Mouse (Mus musculus) CH12.LX (cell line): ENCODE measurements at regions not wholly inside any gene's neighbourhood (a gene's known extent, or its start where the extent isn't known, plus 50 kb on each side); places are given as distances from the start of the nearest gene placed in this dataset.

Experiments used
- DNase-seq: peaks from one replicate; pipeline ENCODE4 v3.0.0-alpha.2; 2013; ENCODE audit errors: extremely low read depth
- H3K27ac ChIP-seq: 2 replicates; pipeline ENCODE4 v1.5.1; 2012; ENCODE audit warnings: low read depth, mild to moderate bottlenecking, control low read depth, moderate library complexity; ENCODE audit not compliant: insufficient read depth
- H3K27me3 ChIP-seq: replicated peaks from 2 replicates; pipeline ENCODE3; 2012; ENCODE audit warnings: inconsistent platforms
- H3K36me3 ChIP-seq, 2 experiments: replicated peaks in 1 of 2; 2 replicates each; pipeline versions ENCODE3 to v1.6.1; 2012; ENCODE audit warnings: inconsistent platforms in 1 of 2, low read length in 1 of 2, mild to moderate bottlenecking in 1 of 2, mixed read lengths in 1 of 2, moderate library complexity in 1 of 2; ENCODE audit not compliant: control insufficient read depth in 1 of 2, insufficient read depth in 1 of 2
- H3K4me1 ChIP-seq, 2 experiments: 2 replicates each; pipeline ENCODE4 v1.6.1; 2012; ENCODE audit warnings: inconsistent platforms in 1 of 2, moderate library complexity in 1 of 2; ENCODE audit not compliant: insufficient read depth in 2 of 2, control insufficient read depth in 1 of 2
- H3K4me2 ChIP-seq: 2 replicates; pipeline ENCODE4 v1.6.1; 2012; ENCODE audit warnings: low read depth, mild to moderate bottlenecking, control low read depth; ENCODE audit not compliant: poor library complexity, insufficient read depth, severe bottlenecking
- H3K4me3 ChIP-seq, 3 experiments: fragments of 150-350 bp in 1 of 3; sonication (generic) in 1 of 3; replicated peaks in 1 of 3; 2 replicates each; pipeline versions ENCODE3 to v1.5.1; 2011 to 2012; ENCODE audit warnings: low read depth in 2 of 3, low read length in 2 of 3, mild to moderate bottlenecking in 2 of 3, moderate library complexity in 2 of 3, control low read depth in 1 of 3, improper control_type of control experiment in 1 of 3, inconsistent platforms in 1 of 3, mixed read lengths in 1 of 3; ENCODE audit not compliant: poor library complexity in 1 of 3
- H3K79me2 ChIP-seq: replicated peaks from 2 replicates; pipeline ENCODE4 v1.6.1; 2012; ENCODE audit warnings: mild to moderate bottlenecking, moderate library complexity; ENCODE audit not compliant: control insufficient read depth, poor library complexity, insufficient read depth, severe bottlenecking; ENCODE audit errors: extremely low read depth
- H3K9ac ChIP-seq: 2 replicates; pipeline ENCODE4 v1.6.1; 2012; ENCODE audit warnings: low read depth, mild to moderate bottlenecking, control low read depth, moderate library complexity; ENCODE audit not compliant: insufficient read depth
- H3K9me3 ChIP-seq: replicated peaks from 2 replicates; pipeline ENCODE3; 2012; ENCODE audit warnings: low read length, inconsistent platforms, mixed read lengths
- CHD2 ChIP-seq: IDR thresholded peaks from 2 replicates; pipeline ENCODE4 v1.6.1; 2011; ENCODE audit warnings: low read length, improper control_type of control experiment
- CTCF ChIP-seq, 2 experiments: IDR thresholded peaks in 1 of 2; conservative IDR thresholded peaks in 1 of 2; 2 replicates each; pipeline ENCODE4 v1.5.1; 2011 to 2012; ENCODE audit warnings: low read depth in 2 of 2, low read length in 2 of 2, improper control_type of control experiment in 1 of 2, inconsistent platforms in 1 of 2, mild to moderate bottlenecking in 1 of 2, moderate library complexity in 1 of 2
- ELF1 ChIP-seq: IDR thresholded peaks from 2 replicates; pipeline ENCODE4 v1.6.1; 2014; ENCODE audit warnings: low read depth, mild to moderate bottlenecking, inconsistent platforms, low read length, improper control_type of control experiment
- EP300 ChIP-seq: IDR thresholded peaks from 2 replicates; pipeline ENCODE4 v1.6.1; 2011; ENCODE audit warnings: low read length, improper control_type of control experiment
- ETS1 ChIP-seq: conservative IDR thresholded peaks from 2 replicates; pipeline ENCODE4 v1.6.1; 2012; ENCODE audit warnings: low read depth, mild to moderate bottlenecking, inconsistent platforms, low read length, improper control_type of control experiment, moderate library complexity
- GABPA ChIP-seq: IDR thresholded peaks from 2 replicates; pipeline ENCODE4 v1.6.1; 2012; ENCODE audit warnings: low read depth, low read length, improper control_type of control experiment, inconsistent platforms; ENCODE audit not compliant: insufficient replicate concordance
- HCFC1 ChIP-seq: IDR thresholded peaks from 2 replicates; pipeline ENCODE4 v1.6.1; 2012; ENCODE audit warnings: low read depth, mild to moderate bottlenecking, inconsistent platforms, low read length, improper control_type of control experiment
- IRF4 ChIP-seq: IDR thresholded peaks from 2 replicates; pipeline ENCODE4 v1.6.1; 2014; ENCODE audit warnings: low read depth, mild to moderate bottlenecking, inconsistent platforms, low read length, improper control_type of control experiment
- JUN ChIP-seq: IDR thresholded peaks from 2 replicates; pipeline ENCODE4 v1.6.1; 2011; ENCODE audit warnings: low read depth, mild to moderate bottlenecking, low read length, improper control_type of control experiment, moderate library complexity; ENCODE audit not compliant: insufficient read depth
- JUND ChIP-seq: conservative IDR thresholded peaks from 2 replicates; pipeline ENCODE4 v1.6.1; 2011; ENCODE audit warnings: low read depth, low read length, improper control_type of control experiment
- KAT2A ChIP-seq: IDR thresholded peaks from 2 replicates; pipeline ENCODE4 v1.6.1; 2012; ENCODE audit warnings: low read length, improper control_type of control experiment, inconsistent platforms; ENCODE audit not compliant: insufficient replicate concordance
- MAX ChIP-seq: IDR thresholded peaks from 2 replicates; pipeline ENCODE4 v1.6.1; 2011; ENCODE audit warnings: low read length, improper control_type of control experiment
- MAZ ChIP-seq: IDR thresholded peaks from 2 replicates; pipeline ENCODE4 v1.6.1; 2012; ENCODE audit warnings: low read depth, mild to moderate bottlenecking, inconsistent platforms, low read length, improper control_type of control experiment, moderate library complexity
- MEF2A ChIP-seq: IDR thresholded peaks from 2 replicates; pipeline ENCODE4 v1.6.1; 2014; ENCODE audit warnings: low read depth, mild to moderate bottlenecking, inconsistent platforms, low read length, improper control_type of control experiment, borderline replicate concordance
- NRF1 ChIP-seq: IDR thresholded peaks from 2 replicates; pipeline ENCODE4 v1.6.1; 2014; ENCODE audit warnings: low read depth, mild to moderate bottlenecking, inconsistent platforms, low read length, improper control_type of control experiment, moderate library complexity
- PAX5 ChIP-seq: IDR thresholded peaks from 2 replicates; pipeline ENCODE4 v1.6.1; 2012; ENCODE audit warnings: low read length, inconsistent platforms, mixed read lengths
- POLR2A ChIP-seq: IDR thresholded peaks from 2 replicates; pipeline ENCODE4 v1.6.1; 2011; ENCODE audit warnings: low read depth, mild to moderate bottlenecking, improper control_type of control experiment, low read length
- RAD21 ChIP-seq: IDR thresholded peaks from 2 replicates; pipeline ENCODE4 v1.6.1; 2011; ENCODE audit warnings: low read depth, mild to moderate bottlenecking, low read length, improper control_type of control experiment, moderate library complexity
- TCF12 ChIP-seq: IDR thresholded peaks from 2 replicates; pipeline ENCODE4 v1.6.1; 2014; ENCODE audit warnings: low read depth, mild to moderate bottlenecking, inconsistent platforms, low read length, improper control_type of control experiment
- USF1 ChIP-seq: IDR thresholded peaks from 2 replicates; pipeline ENCODE4 v1.6.1; 2014; ENCODE audit warnings: low read depth, mild to moderate bottlenecking, inconsistent platforms, low read length, improper control_type of control experiment
- USF2 ChIP-seq: conservative IDR thresholded peaks from 2 replicates; pipeline ENCODE4 v1.6.1; 2011; ENCODE audit warnings: low read depth, low read length, improper control_type of control experiment
- ZKSCAN1 ChIP-seq: IDR thresholded peaks from 2 replicates; pipeline ENCODE4 v1.6.1; 2012; ENCODE audit warnings: low read depth, inconsistent platforms, low read length, improper control_type of control experiment, borderline replicate concordance
- ZMIZ1 ChIP-seq: IDR thresholded peaks from 2 replicates; pipeline ENCODE4 v1.6.1; 2012; ENCODE audit warnings: low read depth, mild to moderate bottlenecking, inconsistent platforms, low read length, improper control_type of control experiment
- ZNF384 ChIP-seq: IDR thresholded peaks from 2 replicates; pipeline ENCODE4 v1.6.1; 2012; ENCODE audit warnings: low read depth, low read length, improper control_type of control experiment, inconsistent platforms
- dilution Hi-C: fragments of 300-500 bp; cut with MboI; formaldehyde crosslinking; loops from 2 replicates; pipeline ENCODE4 v1.14.3; 2020; ENCODE audit warnings: low sequenced_read_pairs; ENCODE audit not compliant: extremely low pct_unique_long_range_greater_than_20kb, extremely low pct_ligation_motif_present
- in situ Hi-C: fragments of 300-500 bp; cut with MboI; formaldehyde crosslinking; loops from 3 replicates; pipeline ENCODE4 v1.14.3; 2019; ENCODE audit warnings: low sequenced_read_pairs, low pct_ligation_motif_present, low pct_unique_long_range_greater_than_20kb, mixed read lengths

- dilution Hi-C loops = no loop called here
- no peaks in the 10 kb centered on the region for H3K79me2 ChIP-seq
Observed at GRCm38 (mm10) chr8:48901668-48902406, 58.1 kb upstream of the Tenm3 start.

GRCm38 (mm10) chr8:48896687-48897086 lies 52.9 kb upstream of the Tenm3 start:
- dilution Hi-C loops = no loop called here

More at GRCm38 (mm10) chr8:48901668-48902406, 58.1 kb upstream of the Tenm3 start:
- Histone ChIP-seq H3K36me3 (no peaks in the 10 kb centered on the region), H3K4me1 (no peaks in the 10 kb centered on the region), H3K4me2 (no peak overlapping the region), H3K9me3 (peaks cover 57% of the 10 kb centered on the region), H3K27ac (no peak overlapping the region), H3K4me3 (no peak overlapping the region), H3K9ac (no peak overlapping the region), H3K27me3 (no peaks in the 10 kb centered on the region)
- no peak for DNase-seq
- no peak for TF ChIP-seq MAZ
- no peak for TF ChIP-seq RAD21
- no peak for TF ChIP-seq EP300
- TF ChIP-seq CHD2 = no peak
- TF ChIP-seq JUND = no peak
- no peak for TF ChIP-seq GABPA
- no peak for TF ChIP-seq MEF2A
- TF ChIP-seq POLR2A = no peak
- TF ChIP-seq IRF4 = no peak
- no peak for TF ChIP-seq ETS1
- no peak for TF ChIP-seq HCFC1
- TF ChIP-seq TCF12 = no peak
- TF ChIP-seq ELF1 = no peak
- no peak for TF ChIP-seq PAX5
- no peak for TF ChIP-seq USF1
- no peak for TF ChIP-seq NRF1
- in situ Hi-C loops = no loop called here

More at GRCm38 (mm10) chr8:48896687-48897086, 52.9 kb upstream of the Tenm3 start:
- no peak overlapping the region for H3K4me3 ChIP-seq
- no peaks in the 10 kb centered on the region for H3K79me2 ChIP-seq
- H3K9me3 ChIP-seq = peaks cover 44% of the 10 kb centered on the region
- H3K36me3 ChIP-seq = no peaks in the 10 kb centered on the region
- H3K9ac ChIP-seq = no peak overlapping the region
- H3K27me3 ChIP-seq = no peaks in the 10 kb centered on the region
- no peaks in the 10 kb centered on the region for H3K4me1 ChIP-seq
- no peak overlapping the region for H3K4me2 ChIP-seq
- in situ Hi-C loops = no loop called here
- no peak overlapping the region for H3K27ac ChIP-seq
- DNase-seq = no peak
- TF ChIP-seq POLR2A (no peak), USF2 (no peak), CTCF (conservative IDR thresholded peaks at IDR 0.05 in 1 of 2, IDR thresholded peaks at IDR 0.05 in 1 of 2; ENCODE audit: low read depth in 2 of 2, low read length in 2 of 2) (no peak), PAX5 (no peak), ZMIZ1 (no peak), MAX (no peak), MAZ (no peak), KAT2A (no peak), JUN (no peak), ZNF384 (no peak), JUND (no peak), RAD21 (no peak), ZKSCAN1 (no peak)
